In genomic region chr7:16257830-16258229, GRCm38 (mm10) we compare ENCODE assay signal across 21 mouse cellular contexts. TPM values are rescaled to one million over a fixed set of nuclear protein-coding genes. Genes with fewer than 3 reads are reported as not detected.
DNase-seq lines count a peak whose midpoint lies in the region; ATAC-seq and TF ChIP-seq lines count a peak whose summit lies in the region.
"Had no signal": no experiment of that assay in that cellular context is flagged by ENCODE, and none has a peak within 500 bp of the region (broad histone marks: within the 10 kb centered on the region; RNA-seq: fewer than 3 reads in every experiment).

No protein-coding gene starts in this region.

- 50% methylated on average over 11 of the region's 11 CpGs for WGBS in liver, embryonic 16.5 days (ENCODE audit: insufficient replicate concordance)
- 51% methylated on average over 11 of the region's 11 CpGs for WGBS in liver, embryonic 12.5 days (ENCODE audit: insufficient replicate concordance)
- WGBS in small intestine, adult 2 months: 84% methylated on average over 11 of the region's 11 CpGs
- WGBS in forebrain, embryonic 12.5 days: 92% methylated on average over 11 of the region's 11 CpGs

- no peak overlapping the region for H3K4me3 ChIP-seq in liver, embryonic 16.5 days (ENCODE audit: low read depth, low read length)
- no peak overlapping the region for H3K4me3 ChIP-seq in liver, embryonic 12.5 days
- H3K4me3 ChIP-seq in brown adipose tissue, adult 24 weeks (ENCODE audit: insufficient read depth, low read depth, low read length): peak overlapping the region; percentile 34
- peak overlapping the region; percentile 11; the same call in 1 of the 2 replicates for H3K4me3 ChIP-seq in small intestine, adult 2 months (ENCODE audit: low read depth, low read length)
- no peak overlapping the region for H3K4me3 ChIP-seq in forebrain, embryonic 12.5 days (replicated peaks)
- H3K4me3 ChIP-seq: embryonic facial prominence, embryonic 12.5 days; limb, embryonic 12.5 days; lung, embryonic 15.5 days; midbrain, embryonic 13.5 days; stomach, embryonic 15.5 days had no signal

- no peak overlapping the region for H3K9ac ChIP-seq in liver, embryonic 16.5 days (ENCODE audit: low read depth, low read length)
- no peak overlapping the region for H3K9ac ChIP-seq in liver, embryonic 12.5 days
- no peak overlapping the region for H3K9ac ChIP-seq in forebrain, embryonic 12.5 days
- H3K9ac ChIP-seq: embryonic facial prominence, embryonic 12.5 days; limb, embryonic 12.5 days; lung, embryonic 15.5 days; midbrain, embryonic 13.5 days; stomach, embryonic 15.5 days had no signal

- TF ChIP-seq POLR2A in small intestine, adult 2 months (IDR thresholded peaks at IDR 0.05; ENCODE audit: low read depth, low read length): no peak

- no peak for TF ChIP-seq CTCF in small intestine, adult 2 months (IDR thresholded peaks at IDR 0.05; ENCODE audit: extremely low read depth, insufficient read length, insufficient replicate concordance, low read depth, low read length)

- peak; percentile 39; the same call in 1 of the 2 replicates for ATAC-seq in liver, embryonic 16.5 days (ENCODE audit: low read depth)
- no peak for ATAC-seq in liver, embryonic 12.5 days
- ATAC-seq in forebrain, embryonic 12.5 days (ENCODE audit: low FRiP score): no peak
- ATAC-seq: forebrain, embryonic 16.5 days; hindbrain, embryonic 16.5 days; intestine, postnatal 0 days; midbrain, embryonic 13.5 days had no signal

- H3K27me3 ChIP-seq in liver, embryonic 16.5 days (ENCODE audit: control insufficient read depth, insufficient read depth, low read depth, low read length): no peaks in the 10 kb centered on the region
- 0 out of 2 replicates have a peak, but pooled peaks cover 7% of the 10 kb centered on the region for H3K27me3 ChIP-seq in liver, embryonic 12.5 days (replicated peaks)
- no peaks in the 10 kb centered on the region for H3K27me3 ChIP-seq in small intestine, adult 2 months (ENCODE audit: control insufficient read depth, insufficient read depth, low read length)
- peaks cover 6% of the 10 kb centered on the region; the same call in 1 of the 2 replicates for H3K27me3 ChIP-seq in forebrain, embryonic 12.5 days
- H3K27me3 ChIP-seq: embryonic facial prominence, embryonic 12.5 days; limb, embryonic 12.5 days; lung, embryonic 15.5 days; midbrain, embryonic 13.5 days; stomach, embryonic 15.5 days had no signal

- H3K9me3 ChIP-seq in liver, embryonic 16.5 days (replicated peaks; ENCODE audit: control insufficient read depth, low read length): no peaks in the 10 kb centered on the region
- no peaks in the 10 kb centered on the region for H3K9me3 ChIP-seq in liver, embryonic 12.5 days (replicated peaks)
- H3K9me3 ChIP-seq in forebrain, embryonic 12.5 days: no peaks in the 10 kb centered on the region
- H3K9me3 ChIP-seq: embryonic facial prominence, embryonic 12.5 days; limb, embryonic 12.5 days; lung, embryonic 15.5 days; midbrain, embryonic 13.5 days; stomach, embryonic 15.5 days had no signal

- H3K4me2 ChIP-seq in liver, embryonic 16.5 days (ENCODE audit: low read depth, low read length): no peak overlapping the region
- no peak overlapping the region for H3K4me2 ChIP-seq in liver, embryonic 12.5 days
- no peak overlapping the region for H3K4me2 ChIP-seq in forebrain, embryonic 12.5 days
- H3K4me2 ChIP-seq: embryonic facial prominence, embryonic 12.5 days; limb, embryonic 12.5 days; lung, embryonic 15.5 days; midbrain, embryonic 13.5 days; stomach, embryonic 15.5 days had no signal

- DNase-seq in lung, postnatal 25 days (ENCODE audit: low spot score): peak; percentile 56
- DNase-seq in adrenal gland, postnatal 10 days: no peak
- DNase-seq: cerebellum, adult 18-20 months; heart, postnatal 10 days; kidney, postnatal 10 days; right cerebral cortex, adult 18-20 months; spleen, adult 18-20 months; thymus, adult 2 months had no signal

- no peaks in the 10 kb centered on the region for H3K36me3 ChIP-seq in liver, embryonic 16.5 days (ENCODE audit: control insufficient read depth, insufficient read depth)
- no peaks in the 10 kb centered on the region for H3K36me3 ChIP-seq in liver, embryonic 12.5 days
- H3K36me3 ChIP-seq in small intestine, adult 2 months (ENCODE audit: control insufficient read depth, insufficient read depth, low read length): no peaks in the 10 kb centered on the region
- no peaks in the 10 kb centered on the region for H3K36me3 ChIP-seq in forebrain, embryonic 12.5 days (replicated peaks)
- H3K36me3 ChIP-seq: embryonic facial prominence, embryonic 12.5 days; limb, embryonic 12.5 days; lung, embryonic 15.5 days; midbrain, embryonic 13.5 days; stomach, embryonic 15.5 days had no signal

- no peak overlapping the region; the same call in 1 of the 2 replicates for H3K27ac ChIP-seq in liver, embryonic 16.5 days (ENCODE audit: low read length)
- no peak overlapping the region for H3K27ac ChIP-seq in liver, embryonic 12.5 days
- peak overlapping the region; percentile 80 for H3K27ac ChIP-seq in brown adipose tissue, adult 24 weeks (replicated peaks; ENCODE audit: low read depth, low read length)
- H3K27ac ChIP-seq in small intestine, adult 2 months (ENCODE audit: insufficient read depth, low read depth, low read length): peak overlapping the region; percentile 14; the same call in 1 of the 2 replicates
- H3K27ac ChIP-seq in forebrain, embryonic 12.5 days: no peak overlapping the region
- H3K27ac ChIP-seq: embryonic facial prominence, embryonic 12.5 days; limb, embryonic 12.5 days; lung, embryonic 15.5 days; midbrain, embryonic 13.5 days; stomach, embryonic 15.5 days had no signal

- no peaks in the 10 kb centered on the region for H3K4me1 ChIP-seq in liver, embryonic 16.5 days (ENCODE audit: control insufficient read depth, low read depth, low read length)
- H3K4me1 ChIP-seq in liver, embryonic 12.5 days: peaks cover 12% of the 10 kb centered on the region; the same call in 1 of the 2 replicates
- no peaks in the 10 kb centered on the region for H3K4me1 ChIP-seq in brown adipose tissue, adult 24 weeks (ENCODE audit: control insufficient read depth, insufficient read depth, insufficient read length, low read length)
- H3K4me1 ChIP-seq in small intestine, adult 2 months (ENCODE audit: control insufficient read depth, insufficient read depth, insufficient read length, low read length): no peaks in the 10 kb centered on the region
- H3K4me1 ChIP-seq in forebrain, embryonic 12.5 days: no peaks in the 10 kb centered on the region
- H3K4me1 ChIP-seq: embryonic facial prominence, embryonic 12.5 days; limb, embryonic 12.5 days; lung, embryonic 15.5 days; midbrain, embryonic 13.5 days; stomach, embryonic 15.5 days had no signal

RNA-seq across cellular contexts. Expression of gene C5ar1, which starts 1.5 kb away (rescaled TPM):
- polyA plus RNA-seq in liver, embryonic 16.5 days (2015; fragmentation: Nextera tagmentation; extraction: Ambion mirVana): 4.0 and 4.6 TPM in 2 replicates
- polyA plus RNA-seq in liver, embryonic 12.5 days (2016; fragmentation: Nextera tagmentation; extraction: Ambion mirVana): 1.7 and 2.1 TPM in 2 replicates
- 3.6 and 5.2 TPM in 2 replicates for polyA plus RNA-seq in brown adipose tissue, adult 24 weeks (2012; ENCODE audit: insufficient read depth, insufficient read length, missing spikeins)
- 5.4 and 5.7 TPM in 2 replicates for polyA plus RNA-seq in small intestine, adult 2 months (2012; rRNA removed)
- polyA plus RNA-seq in forebrain, embryonic 12.5 days (2016; fragmentation: Nextera tagmentation; extraction: Ambion mirVana): 0.70 and 0.73 TPM in 2 replicates
- total RNA-seq in adrenal gland, postnatal 10 days (2021): 1 to 10 TPM; 2.7 to 3.9 TPM

RNA-seq across cellular contexts. Expression of gene C5ar2, which starts 13.9 kb away (rescaled TPM):
- polyA plus RNA-seq in liver, embryonic 16.5 days (2015; fragmentation: Nextera tagmentation; extraction: Ambion mirVana): 0.98 and 1.0 TPM in 2 replicates
- 1.6 and 1.7 TPM in 2 replicates for polyA plus RNA-seq in liver, embryonic 12.5 days (2016; fragmentation: Nextera tagmentation; extraction: Ambion mirVana)
- 0.40 and 0.46 TPM in 2 replicates for polyA plus RNA-seq in brown adipose tissue, adult 24 weeks (2012; ENCODE audit: insufficient read depth, insufficient read length, missing spikeins)
- polyA plus RNA-seq in small intestine, adult 2 months (2012; rRNA removed): 0.32 and 0.34 TPM in 2 replicates
- polyA plus RNA-seq in forebrain, embryonic 12.5 days (2016; fragmentation: Nextera tagmentation; extraction: Ambion mirVana): not detected in 2 replicates
- total RNA-seq in adrenal gland, postnatal 10 days (2021): under 1 TPM; 0.36 to 0.67 TPM
- polyA plus RNA-seq: embryonic facial prominence, embryonic 12.5 days; forebrain, embryonic 16.5 days; limb, embryonic 12.5 days had no signal

RNA-seq across cellular contexts. Expression of gene Inafm1, which starts 15.6 kb away (rescaled TPM):
- 3.5 and 4.4 TPM in 2 replicates for polyA plus RNA-seq in liver, embryonic 16.5 days (2015; fragmentation: Nextera tagmentation; extraction: Ambion mirVana)
- 8.6 and 8.8 TPM in 2 replicates for polyA plus RNA-seq in liver, embryonic 12.5 days (2016; fragmentation: Nextera tagmentation; extraction: Ambion mirVana)
- polyA plus RNA-seq in brown adipose tissue, adult 24 weeks (2012; ENCODE audit: insufficient read depth, insufficient read length, missing spikeins): 16.0 and 17.2 TPM in 2 replicates
- polyA plus RNA-seq in small intestine, adult 2 months (2012; rRNA removed): 61.0 and 121 TPM in 2 replicates
- 13.4 and 14.5 TPM in 2 replicates for polyA plus RNA-seq in forebrain, embryonic 12.5 days (2016; fragmentation: Nextera tagmentation; extraction: Ambion mirVana)
- 10 to 100 TPM; 20.4 to 24.2 TPM for total RNA-seq in adrenal gland, postnatal 10 days (2021)

RNA-seq across cellular contexts. Expression of gene Ccdc9, which starts 28.8 kb away (rescaled TPM):
- 9.0 and 10.9 TPM in 2 replicates for polyA plus RNA-seq in liver, embryonic 16.5 days (2015; fragmentation: Nextera tagmentation; extraction: Ambion mirVana)
- polyA plus RNA-seq in liver, embryonic 12.5 days (2016; fragmentation: Nextera tagmentation; extraction: Ambion mirVana): 29.7 and 30.0 TPM in 2 replicates
- 26.4 and 28.6 TPM in 2 replicates for polyA plus RNA-seq in brown adipose tissue, adult 24 weeks (2012; ENCODE audit: insufficient read depth, insufficient read length, missing spikeins)
- 14.2 and 24.9 TPM in 2 replicates for polyA plus RNA-seq in small intestine, adult 2 months (2012; rRNA removed)
- polyA plus RNA-seq in forebrain, embryonic 12.5 days (2016; fragmentation: Nextera tagmentation; extraction: Ambion mirVana): 42.3 and 44.6 TPM in 2 replicates
- total RNA-seq in adrenal gland, postnatal 10 days (2021): 10 to 100 TPM; 54.7 to 67.5 TPM

RNA-seq across cellular contexts. Expression of gene Dhx34, which starts 36.0 kb away (rescaled TPM):
- 4.9 and 6.7 TPM in 2 replicates for polyA plus RNA-seq in liver, embryonic 16.5 days (2015; fragmentation: Nextera tagmentation; extraction: Ambion mirVana)
- polyA plus RNA-seq in liver, embryonic 12.5 days (2016; fragmentation: Nextera tagmentation; extraction: Ambion mirVana): 9.5 and 9.6 TPM in 2 replicates
- 7.3 and 8.3 TPM in 2 replicates for polyA plus RNA-seq in brown adipose tissue, adult 24 weeks (2012; ENCODE audit: insufficient read depth, insufficient read length, missing spikeins)
- polyA plus RNA-seq in small intestine, adult 2 months (2012; rRNA removed): 28.7 and 49.1 TPM in 2 replicates
- 17.1 and 20.5 TPM in 2 replicates for polyA plus RNA-seq in forebrain, embryonic 12.5 days (2016; fragmentation: Nextera tagmentation; extraction: Ambion mirVana)
- 10 to 100 TPM; 10.4 to 14.9 TPM for total RNA-seq in adrenal gland, postnatal 10 days (2021)

Comparison
In these comparisons a context has a peak if more than half of its experiments do, and no peak if none do; other contexts are left out.
1. H3K27ac ChIP-seq: peak in brown adipose tissue, adult 24 weeks (single experiment) and small intestine, adult 2 months (single experiment); none in liver, embryonic 16.5 days (single experiment), liver, embryonic 12.5 days (single experiment) and forebrain, embryonic 12.5 days (single experiment).
2. H3K4me3 ChIP-seq: peak in brown adipose tissue, adult 24 weeks (single experiment) and small intestine, adult 2 months (single experiment); none in liver, embryonic 16.5 days (single experiment), liver, embryonic 12.5 days (single experiment) and forebrain, embryonic 12.5 days (single experiment).